Mouse (Mus musculus) embryonic fibroblast, embryonic 13.5 days (primary cell): Measurements from ENCODE around the gene Hist2h3c1.

Experiments
- CTCF ChIP-seq: IDR thresholded peaks from 2 replicates; pipeline ENCODE4 v1.5.1; 2011; ENCODE audit warnings: mild to moderate bottlenecking, control low read depth, low read length, moderate library complexity, borderline replicate concordance; ENCODE audit not compliant: insufficient read depth
- POLR2A ChIP-seq: IDR thresholded peaks from 2 replicates; pipeline ENCODE4 v1.6.1; 2011; ENCODE audit warnings: low read depth, mild to moderate bottlenecking, control low read depth, low read length, moderate library complexity

- TF ChIP-seq POLR2A = no peak
- no peak for TF ChIP-seq CTCF
Observed at GRCm38 (mm10) chr3:96199731-96200130, 46.8 kb upstream of the Hist2h3c1 start.
